Mouse (Mus musculus): Measurements from ENCODE around the gene Hmgcr.
"Not testable (repeated sequence)": the region's sequence is repeated elsewhere in the genome, so short reads cannot be mapped to it uniquely, and the experiment has no call there.

GRCm38 (mm10) chr13:96663120-96663519 lies 7.6 kb downstream of the Hmgcr start:
- TF ChIP-seq POLR2A (IDR thresholded peaks at IDR 0.05; ENCODE audit: insufficient read length, low read depth); POLR2AphosphoS2 (IDR thresholded peaks at IDR 0.05; ENCODE audit: insufficient read length, low read depth); USF1 (IDR thresholded peaks at IDR 0.05; ENCODE audit: low read depth); MAX (IDR thresholded peaks at IDR 0.05; ENCODE audit: low read depth); CEBPB (IDR thresholded peaks at IDR 0.05; ENCODE audit: insufficient read depth, poor library complexity, severe bottlenecking); E2F4 (IDR thresholded peaks at IDR 0.05; ENCODE audit: insufficient read depth); REST (IDR thresholded peaks at IDR 0.05; ENCODE audit: insufficient read depth, insufficient read length); MYOG (IDR thresholded peaks at IDR 0.05; ENCODE audit: control insufficient read depth in 1 of 3, insufficient read depth in 1 of 3, insufficient read length in 2 of 3, low read depth in 2 of 3); TCF3 (IDR thresholded peaks at IDR 0.05; ENCODE audit: insufficient read length, low read depth): not testable (repeated sequence)

All from myocyte (in vitro differentiated cells).